Mouse (Mus musculus): Measurements from ENCODE around the gene Ubl5.
"Not testable (repeated sequence)": the region's sequence is repeated elsewhere in the genome, so short reads cannot be mapped to it uniquely, and the experiment has no call there.

GRCm38 (mm10) chr9:20690449-20690848 is 47.8 kb downstream of the Ubl5 start:
- TF ChIP-seq CTCF (IDR thresholded peaks at IDR 0.05; ENCODE audit: control insufficient read depth, insufficient read depth, insufficient read length); MYOD1 (IDR thresholded peaks at IDR 0.05; ENCODE audit: control insufficient read depth, insufficient read length, low read depth); USF1 (IDR thresholded peaks at IDR 0.05; ENCODE audit: low read depth); MAX (IDR thresholded peaks at IDR 0.05): not testable (repeated sequence)
